Comparison of ENCODE assay signal across 9 mouse cellular contexts in the genomic region with DNA sequence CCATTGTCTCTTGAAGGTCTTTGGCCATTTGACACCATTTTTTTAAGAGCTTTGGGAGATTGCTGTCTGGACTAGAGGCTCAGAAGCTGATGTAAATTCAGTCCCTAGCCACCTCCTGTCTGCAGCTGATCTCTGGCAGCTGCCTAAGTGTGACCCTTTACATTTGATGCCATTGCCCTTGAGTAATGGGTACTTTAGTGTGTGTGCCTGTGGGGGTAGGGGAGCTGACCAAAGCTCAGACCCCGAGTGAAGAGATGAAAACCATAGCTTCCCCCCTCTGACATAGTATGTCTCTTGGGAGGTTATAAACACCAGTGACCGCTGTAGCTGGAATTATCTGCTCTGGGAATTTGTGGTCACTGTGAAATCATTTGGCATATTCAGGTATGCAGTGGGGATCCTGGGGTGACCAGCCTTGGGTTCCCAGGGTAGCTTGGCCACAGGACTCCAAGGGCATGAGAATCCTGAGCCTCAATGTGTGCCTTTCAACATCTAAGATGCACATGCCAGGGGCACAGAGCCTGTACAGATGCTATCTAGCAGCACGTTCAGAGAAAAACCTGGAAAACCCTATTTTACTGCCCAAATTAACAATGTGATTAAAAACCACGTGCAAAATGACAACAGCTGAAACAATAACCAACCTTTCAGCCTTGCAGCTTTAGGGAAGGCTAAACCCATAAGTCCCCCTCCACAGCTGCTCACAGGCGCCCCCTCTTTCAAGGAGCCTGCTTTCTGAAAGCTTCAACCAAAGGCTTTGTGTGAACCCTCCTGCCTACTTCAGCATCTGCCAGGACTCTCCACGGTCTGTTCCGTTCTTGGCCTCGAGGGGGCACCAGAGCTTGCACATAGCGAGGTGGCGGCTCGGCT.
DNase-seq lines count a peak whose midpoint lies in the region; ATAC-seq and TF ChIP-seq lines count a peak whose summit lies in the region.
"Had no signal": no experiment of that assay in that cellular context is flagged by ENCODE, and none has a peak within 500 bp of the region (broad histone marks: within the 10 kb centered on the region; RNA-seq: fewer than 3 reads in every experiment).

No protein-coding gene starts in this region.

- WGBS in midbrain, embryonic 15.5 days = 10% methylated on average over 11 of the region's 11 CpGs
- WGBS in stomach, postnatal 0 days = 18% methylated on average over 11 of the region's 11 CpGs

- peak; percentile 3 for DNase-seq in CD4-positive, CD25-positive, alpha-beta regulatory T cell, adult 2 months (ENCODE audit: low read depth, low spot score)
- peak; percentile 97 for DNase-seq in embryo, embryonic 10.5 days (ENCODE audit: low spot score)
- peak; percentile 80 for DNase-seq in gastrocnemius, postnatal 14 days
- DNase-seq in kidney, adult 8-10 months = peak; percentile 45 to 80
- DNase-seq in left cerebral cortex, postnatal 4 days = peak; percentile 97
- peak; percentile 82 for DNase-seq in stomach, postnatal 0 days (ENCODE audit: low spot score)

- H3K27ac ChIP-seq in midbrain, embryonic 15.5 days = peak overlapping the region; percentile 87
- H3K27ac ChIP-seq in stomach, postnatal 0 days (replicated peaks) = no peak overlapping the region

- peak; percentile 98 for TF ChIP-seq CTCF in stomach, postnatal 0 days (IDR thresholded peaks at IDR 0.05; ENCODE audit: low read depth)

- intact Hi-C loops in gastrocnemius, postnatal 14 days (cut with DNase I; ENCODE audit: low total_unique reads) = loop anchor here (5.0 to 10.0 kb wide), 3 partner anchors 313 to 668 kb away; no protein-coding TSS in a partner anchor
- intact Hi-C loops in left cerebral cortex, postnatal 4 days (cut with DNase I) = loop anchor here (2.0 to 10.0 kb wide), 4 partner anchors 315 to 855 kb away; a partner anchor contains a TSS

- H3K36me3 ChIP-seq in midbrain, embryonic 15.5 days (replicated peaks) = no peaks in the 10 kb centered on the region
- no peaks in the 10 kb centered on the region for H3K36me3 ChIP-seq in stomach, postnatal 0 days (ENCODE audit: control insufficient read depth, insufficient read depth, low read length)

- H3K4me3 ChIP-seq in midbrain, embryonic 15.5 days = peak overlapping the region; percentile 28; the same call in 1 of the 2 replicates
- no peak overlapping the region for H3K4me3 ChIP-seq in stomach, postnatal 0 days (ENCODE audit: low read depth, low read length)
- H3K4me3 ChIP-seq: myocyte had no signal

- no peaks in the 10 kb centered on the region for H3K27me3 ChIP-seq in midbrain, embryonic 15.5 days (replicated peaks)
- H3K27me3 ChIP-seq in stomach, postnatal 0 days (ENCODE audit: control insufficient read depth, insufficient read depth, low read length) = no peaks in the 10 kb centered on the region

- H3K9ac ChIP-seq in midbrain, embryonic 15.5 days = peak overlapping the region; percentile 36; the same call in 1 of the 2 replicates
- H3K9ac ChIP-seq in stomach, postnatal 0 days (ENCODE audit: low read length) = no peak overlapping the region

- H3K4me2 ChIP-seq in midbrain, embryonic 15.5 days = peak overlapping the region; percentile 53
- 0 out of 2 replicates have a peak overlapping the region, but pooled peaks have one; percentile 2 for H3K4me2 ChIP-seq in stomach, postnatal 0 days (replicated peaks; ENCODE audit: low read depth)

- ATAC-seq in CD4-positive, CD25-positive, alpha-beta regulatory T cell, adult 4 months = no peak
- peak; percentile 95 for ATAC-seq in midbrain, embryonic 15.5 days (replicated peaks)
- ATAC-seq in stomach, postnatal 0 days (ENCODE audit: low FRiP score, low TSS enrichment) = peak; percentile 71; the same call in 1 of the 2 replicates

- no peaks in the 10 kb centered on the region for H3K9me3 ChIP-seq in midbrain, embryonic 15.5 days
- no peaks in the 10 kb centered on the region for H3K9me3 ChIP-seq in stomach, postnatal 0 days (ENCODE audit: control insufficient read depth, low read length)

- TF ChIP-seq EP300 in stomach, postnatal 0 days (optimal IDR thresholded peaks at IDR 0.05) = no peak

- peaks cover 19% of the 10 kb centered on the region for H3K4me1 ChIP-seq in midbrain, embryonic 15.5 days
- no peaks in the 10 kb centered on the region for H3K4me1 ChIP-seq in stomach, postnatal 0 days (replicated peaks; ENCODE audit: control insufficient read depth, insufficient read depth)

Comparison
In these comparisons a context has a peak if more than half of its experiments do, and no peak if none do; other contexts are left out.
1. DNase-seq: peak in every context shown above with its lines; median percentile 97 in embryo, embryonic 10.5 days; 97 in left cerebral cortex, postnatal 4 days; 82 in stomach, postnatal 0 days; 80 in gastrocnemius, postnatal 14 days; 62 in kidney, adult 8-10 months; 3 in CD4-positive, CD25-positive, alpha-beta regulatory T cell, adult 2 months.